Mouse (Mus musculus) CH12.LX (cell line): ENCODE data around the gene Zbtb26. TPM values are rescaled to one million over a fixed set of nuclear protein-coding genes. Genes with fewer than 3 reads are reported as not detected.

Experiments used
- DNase-seq: peaks from one replicate; pipeline ENCODE4 v3.0.0-alpha.2; 2013; ENCODE audit errors: extremely low read depth
- H3K27ac ChIP-seq: 2 replicates; pipeline ENCODE4 v1.5.1; 2012; ENCODE audit warnings: low read depth, mild to moderate bottlenecking, control low read depth, moderate library complexity; ENCODE audit not compliant: insufficient read depth
- H3K27me3 ChIP-seq: replicated peaks from 2 replicates; pipeline ENCODE3; 2012; ENCODE audit warnings: inconsistent platforms
- H3K36me3 ChIP-seq, 2 experiments: replicated peaks in 1 of 2; 2 replicates each; pipeline versions ENCODE3 to v1.6.1; 2012; ENCODE audit warnings: inconsistent platforms in 1 of 2, low read length in 1 of 2, mild to moderate bottlenecking in 1 of 2, mixed read lengths in 1 of 2, moderate library complexity in 1 of 2; ENCODE audit not compliant: control insufficient read depth in 1 of 2, insufficient read depth in 1 of 2
- H3K4me1 ChIP-seq, 2 experiments: 2 replicates each; pipeline ENCODE4 v1.6.1; 2012; ENCODE audit warnings: inconsistent platforms in 1 of 2, moderate library complexity in 1 of 2; ENCODE audit not compliant: insufficient read depth in 2 of 2, control insufficient read depth in 1 of 2
- H3K4me2 ChIP-seq: 2 replicates; pipeline ENCODE4 v1.6.1; 2012; ENCODE audit warnings: low read depth, mild to moderate bottlenecking, control low read depth; ENCODE audit not compliant: poor library complexity, insufficient read depth, severe bottlenecking
- H3K4me3 ChIP-seq, 3 experiments: fragments of 150-350 bp in 1 of 3; sonication (generic) in 1 of 3; replicated peaks in 1 of 3; 2 replicates each; pipeline versions ENCODE3 to v1.5.1; 2011 to 2012; ENCODE audit warnings: low read depth in 2 of 3, low read length in 2 of 3, mild to moderate bottlenecking in 2 of 3, moderate library complexity in 2 of 3, control low read depth in 1 of 3, improper control_type of control experiment in 1 of 3, inconsistent platforms in 1 of 3, mixed read lengths in 1 of 3; ENCODE audit not compliant: poor library complexity in 1 of 3
- H3K79me2 ChIP-seq: replicated peaks from 2 replicates; pipeline ENCODE4 v1.6.1; 2012; ENCODE audit warnings: mild to moderate bottlenecking, moderate library complexity; ENCODE audit not compliant: control insufficient read depth, poor library complexity, insufficient read depth, severe bottlenecking; ENCODE audit errors: extremely low read depth
- H3K9ac ChIP-seq: 2 replicates; pipeline ENCODE4 v1.6.1; 2012; ENCODE audit warnings: low read depth, mild to moderate bottlenecking, control low read depth, moderate library complexity; ENCODE audit not compliant: insufficient read depth
- H3K9me3 ChIP-seq: replicated peaks from 2 replicates; pipeline ENCODE3; 2012; ENCODE audit warnings: low read length, inconsistent platforms, mixed read lengths
- BHLHE40 ChIP-seq: IDR thresholded peaks from 2 replicates; pipeline ENCODE4 v1.6.1; 2011; ENCODE audit warnings: mild to moderate bottlenecking, low read depth, low read length, improper control_type of control experiment
- CHD1 ChIP-seq: IDR thresholded peaks from 2 replicates; pipeline ENCODE4 v1.6.1; 2012; ENCODE audit warnings: low read depth, low read length, improper control_type of control experiment, inconsistent platforms
- CHD2 ChIP-seq: IDR thresholded peaks from 2 replicates; pipeline ENCODE4 v1.6.1; 2011; ENCODE audit warnings: low read length, improper control_type of control experiment
- CTCF ChIP-seq, 2 experiments: IDR thresholded peaks in 1 of 2; conservative IDR thresholded peaks in 1 of 2; 2 replicates each; pipeline ENCODE4 v1.5.1; 2011 to 2012; ENCODE audit warnings: low read depth in 2 of 2, low read length in 2 of 2, improper control_type of control experiment in 1 of 2, inconsistent platforms in 1 of 2, mild to moderate bottlenecking in 1 of 2, moderate library complexity in 1 of 2
- E2F4 ChIP-seq: IDR thresholded peaks from 2 replicates; pipeline ENCODE4 v1.6.1; 2011; ENCODE audit warnings: low read depth, low read length, improper control_type of control experiment; ENCODE audit not compliant: insufficient replicate concordance
- ELF1 ChIP-seq: IDR thresholded peaks from 2 replicates; pipeline ENCODE4 v1.6.1; 2014; ENCODE audit warnings: low read depth, mild to moderate bottlenecking, inconsistent platforms, low read length, improper control_type of control experiment
- EP300 ChIP-seq: IDR thresholded peaks from 2 replicates; pipeline ENCODE4 v1.6.1; 2011; ENCODE audit warnings: low read length, improper control_type of control experiment
- ETS1 ChIP-seq: conservative IDR thresholded peaks from 2 replicates; pipeline ENCODE4 v1.6.1; 2012; ENCODE audit warnings: low read depth, mild to moderate bottlenecking, inconsistent platforms, low read length, improper control_type of control experiment, moderate library complexity
- GABPA ChIP-seq: IDR thresholded peaks from 2 replicates; pipeline ENCODE4 v1.6.1; 2012; ENCODE audit warnings: low read depth, low read length, improper control_type of control experiment, inconsistent platforms; ENCODE audit not compliant: insufficient replicate concordance
- HCFC1 ChIP-seq: IDR thresholded peaks from 2 replicates; pipeline ENCODE4 v1.6.1; 2012; ENCODE audit warnings: low read depth, mild to moderate bottlenecking, inconsistent platforms, low read length, improper control_type of control experiment
- IRF4 ChIP-seq: IDR thresholded peaks from 2 replicates; pipeline ENCODE4 v1.6.1; 2014; ENCODE audit warnings: low read depth, mild to moderate bottlenecking, inconsistent platforms, low read length, improper control_type of control experiment
- JUN ChIP-seq: IDR thresholded peaks from 2 replicates; pipeline ENCODE4 v1.6.1; 2011; ENCODE audit warnings: low read depth, mild to moderate bottlenecking, low read length, improper control_type of control experiment, moderate library complexity; ENCODE audit not compliant: insufficient read depth
- JUND ChIP-seq: conservative IDR thresholded peaks from 2 replicates; pipeline ENCODE4 v1.6.1; 2011; ENCODE audit warnings: low read depth, low read length, improper control_type of control experiment
- KAT2A ChIP-seq: IDR thresholded peaks from 2 replicates; pipeline ENCODE4 v1.6.1; 2012; ENCODE audit warnings: low read length, improper control_type of control experiment, inconsistent platforms; ENCODE audit not compliant: insufficient replicate concordance
- MAFK ChIP-seq: IDR thresholded peaks from 2 replicates; pipeline ENCODE4 v1.6.1; 2011; ENCODE audit warnings: low read length, improper control_type of control experiment; ENCODE audit not compliant: insufficient replicate concordance
- MAX ChIP-seq: IDR thresholded peaks from 2 replicates; pipeline ENCODE4 v1.6.1; 2011; ENCODE audit warnings: low read length, improper control_type of control experiment
- MAZ ChIP-seq: IDR thresholded peaks from 2 replicates; pipeline ENCODE4 v1.6.1; 2012; ENCODE audit warnings: low read depth, mild to moderate bottlenecking, inconsistent platforms, low read length, improper control_type of control experiment, moderate library complexity
- MEF2A ChIP-seq: IDR thresholded peaks from 2 replicates; pipeline ENCODE4 v1.6.1; 2014; ENCODE audit warnings: low read depth, mild to moderate bottlenecking, inconsistent platforms, low read length, improper control_type of control experiment, borderline replicate concordance
- MXI1 ChIP-seq: IDR thresholded peaks from 2 replicates; pipeline ENCODE4 v1.6.1; 2011; ENCODE audit warnings: mild to moderate bottlenecking, low read depth, low read length, improper control_type of control experiment
- MYC ChIP-seq: IDR thresholded peaks from 2 replicates; pipeline ENCODE4 v1.6.1; 2011; ENCODE audit warnings: low read depth, mild to moderate bottlenecking, improper control_type of control experiment, low read length
- NELFE ChIP-seq: IDR thresholded peaks from 2 replicates; pipeline ENCODE4 v1.6.1; 2011; ENCODE audit warnings: low read depth, low read length, improper control_type of control experiment
- NRF1 ChIP-seq: IDR thresholded peaks from 2 replicates; pipeline ENCODE4 v1.6.1; 2014; ENCODE audit warnings: low read depth, mild to moderate bottlenecking, inconsistent platforms, low read length, improper control_type of control experiment, moderate library complexity
- PAX5 ChIP-seq: IDR thresholded peaks from 2 replicates; pipeline ENCODE4 v1.6.1; 2012; ENCODE audit warnings: low read length, inconsistent platforms, mixed read lengths
- POLR2AphosphoS2 ChIP-seq: IDR thresholded peaks from 2 replicates; pipeline ENCODE4 v1.6.1; 2011; ENCODE audit warnings: low read depth, low read length, improper control_type of control experiment
- RAD21 ChIP-seq: IDR thresholded peaks from 2 replicates; pipeline ENCODE4 v1.6.1; 2011; ENCODE audit warnings: low read depth, mild to moderate bottlenecking, low read length, improper control_type of control experiment, moderate library complexity
- RCOR1 ChIP-seq: conservative IDR thresholded peaks from 2 replicates; pipeline ENCODE4 v1.6.1; 2012; ENCODE audit warnings: low read depth, mild to moderate bottlenecking, inconsistent platforms, low read length, improper control_type of control experiment
- SIN3A ChIP-seq: IDR thresholded peaks from 2 replicates; pipeline ENCODE4 v1.6.1; 2012; ENCODE audit warnings: low read length, improper control_type of control experiment, inconsistent platforms
- SMC3 ChIP-seq: IDR thresholded peaks from 2 replicates; pipeline ENCODE4 v1.6.1; 2011; ENCODE audit warnings: low read depth, low read length, improper control_type of control experiment
- TBP ChIP-seq: conservative IDR thresholded peaks from 2 replicates; pipeline ENCODE4 v1.6.1; 2011; ENCODE audit warnings: low read depth, low read length, improper control_type of control experiment
- TCF12 ChIP-seq: IDR thresholded peaks from 2 replicates; pipeline ENCODE4 v1.6.1; 2014; ENCODE audit warnings: low read depth, mild to moderate bottlenecking, inconsistent platforms, low read length, improper control_type of control experiment
- USF1 ChIP-seq: IDR thresholded peaks from 2 replicates; pipeline ENCODE4 v1.6.1; 2014; ENCODE audit warnings: low read depth, mild to moderate bottlenecking, inconsistent platforms, low read length, improper control_type of control experiment
- USF2 ChIP-seq: conservative IDR thresholded peaks from 2 replicates; pipeline ENCODE4 v1.6.1; 2011; ENCODE audit warnings: low read depth, low read length, improper control_type of control experiment
- ZC3H11A ChIP-seq: IDR thresholded peaks from 2 replicates; pipeline ENCODE4 v1.6.1; 2012; ENCODE audit warnings: low read depth, mild to moderate bottlenecking, inconsistent platforms, low read length, improper control_type of control experiment
- ZKSCAN1 ChIP-seq: IDR thresholded peaks from 2 replicates; pipeline ENCODE4 v1.6.1; 2012; ENCODE audit warnings: low read depth, inconsistent platforms, low read length, improper control_type of control experiment, borderline replicate concordance
- ZMIZ1 ChIP-seq: IDR thresholded peaks from 2 replicates; pipeline ENCODE4 v1.6.1; 2012; ENCODE audit warnings: low read depth, mild to moderate bottlenecking, inconsistent platforms, low read length, improper control_type of control experiment
- ZNF384 ChIP-seq: IDR thresholded peaks from 2 replicates; pipeline ENCODE4 v1.6.1; 2012; ENCODE audit warnings: low read depth, low read length, improper control_type of control experiment, inconsistent platforms
- dilution Hi-C: fragments of 300-500 bp; cut with MboI; formaldehyde crosslinking; loops from 2 replicates; pipeline ENCODE4 v1.14.3; 2020; ENCODE audit warnings: low sequenced_read_pairs; ENCODE audit not compliant: extremely low pct_unique_long_range_greater_than_20kb, extremely low pct_ligation_motif_present
- in situ Hi-C: fragments of 300-500 bp; cut with MboI; formaldehyde crosslinking; loops from 3 replicates; pipeline ENCODE4 v1.14.3; 2019; ENCODE audit warnings: low sequenced_read_pairs, low pct_ligation_motif_present, low pct_unique_long_range_greater_than_20kb, mixed read lengths
- polyA plus RNA-seq: library from polyadenylated mRNA; unstranded; fragments of >175 nt; gene quantifications from 2 replicates; pipeline ENCODE4 v1.2.1, GENCODE M21; 2012; ENCODE audit warnings: low read depth; ENCODE audit not compliant: insufficient read length
- total RNA-seq, 2 experiments: library from RNA; depleted of rRNA; stranded (reverse); fragments of 300-350 nt in 1 of 2; fragments of >200 nt in 1 of 2; gene quantifications; 2 replicates each; pipeline ENCODE4 v1.2.3; 2012 to 2014

Zbtb26 gene
- total and polyA plus RNA-seq, 3 experiments = 4.1 to 7.4 (median 6.8) TPM

- Histone ChIP-seq H3K4me3 (peak within 1 kb of the TSS; percentile 68 to 88 (median 81)), H3K27me3 (no peaks in the 10 kb centered on the region), H3K27ac (peak within 1 kb of the TSS; percentile 95), H3K4me2 (peak within 1 kb of the TSS; percentile 85), H3K79me2 (peaks cover 25% of the 10 kb centered on the region), H3K9me3 (no peaks in the 10 kb centered on the region), H3K36me3 (peaks cover under 1 to 9% of the 10 kb centered on the region in 2 experiments), H3K9ac (peak within 1 kb of the TSS; percentile 98), H3K4me1 (peaks cover 0 to 36% of the 10 kb centered on the region in 2 experiments; a peak in 2 of 4 replicates)
- dilution Hi-C loops = no loop called here
- in situ Hi-C loops = no loop called here
- peak; percentile 99 for DNase-seq
- TF ChIP-seq POLR2AphosphoS2 = no peak
- no peak for TF ChIP-seq JUND
- TF ChIP-seq CHD2 = peak; percentile 99
- TF ChIP-seq ZC3H11A = no peak
- TF ChIP-seq MXI1 = peak; percentile 38; the same call in 1 of the 2 replicates
- TF ChIP-seq NELFE = peak; percentile 81
- no peak; the same call in 1 of the 2 replicates for TF ChIP-seq E2F4
- TF ChIP-seq MAFK = no peak
- TF ChIP-seq PAX5 = no peak
- TF ChIP-seq GABPA = no peak
- no peak for TF ChIP-seq RAD21
- TF ChIP-seq KAT2A = peak; percentile 67; the same call in 1 of the 2 replicates
- TF ChIP-seq USF1 = peak; percentile 86
- peak; percentile 100 for TF ChIP-seq RCOR1
- no peak for TF ChIP-seq EP300
- peak; percentile 65 for TF ChIP-seq TCF12
- TF ChIP-seq IRF4 = peak; percentile 59; the same call in 1 of the 2 replicates
- no peak; the same call in none of the 2 replicates for TF ChIP-seq ELF1
- TF ChIP-seq CHD1 = no peak
- no peak for TF ChIP-seq JUN
- TF ChIP-seq ZKSCAN1 = no peak
- peak; percentile 68 for TF ChIP-seq NRF1
- no peak for TF ChIP-seq SMC3
- TF ChIP-seq SIN3A = peak; percentile 71
- TF ChIP-seq CTCF (conservative IDR thresholded peaks at IDR 0.05 in 1 of 2, IDR thresholded peaks at IDR 0.05 in 1 of 2; ENCODE audit: low read depth in 2 of 2, low read length in 2 of 2) = no peak
- peak; percentile 71; the same call in 1 of the 2 replicates for TF ChIP-seq MAX
- peak; percentile 85 for TF ChIP-seq MAZ
- no peak; the same call in 1 of the 2 replicates for TF ChIP-seq MYC
- TF ChIP-seq TBP = peak; percentile 76
- TF ChIP-seq ZMIZ1 = peak; percentile 91
- TF ChIP-seq ZNF384 = no peak
- TF ChIP-seq HCFC1 = peak; percentile 79
- peak; percentile 82 for TF ChIP-seq USF2
- TF ChIP-seq MEF2A = peak; percentile 74; the same call in 1 of the 2 replicates
- TF ChIP-seq ETS1 = 0 out of 2 replicates have a peak, but pooled peaks have one; percentile 38
- TF ChIP-seq BHLHE40 = peak; percentile 67; the same call in 1 of the 2 replicates
Observed at GRCm38 (mm10) chr2:37422306-37423304, 20.3 kb downstream of the Zbtb26 start, which contains the start of gene Rc3h2. Gene Rc3h2, minus strand, starts transcription at chr2:37422903.
